ENCODE assay signal across 9 mouse cellular contexts in genomic region chr9:106450661-106451060, GRCm38 (mm10). TPM values are rescaled to one million over a fixed set of nuclear protein-coding genes. Genes with fewer than 3 reads are reported as not detected.
DNase-seq lines count a peak whose midpoint lies in the region; ATAC-seq lines count a peak whose summit lies in the region.
"Had no signal": no experiment of that assay in that cellular context is flagged by ENCODE, and none has a peak within 500 bp of the region (broad histone marks: within the 10 kb centered on the region; RNA-seq: fewer than 3 reads in every experiment).

No protein-coding gene starts in this region.

- no peaks in the 10 kb centered on the region for H3K27me3 ChIP-seq in forebrain, embryonic 14.5 days (replicated peaks; ENCODE audit: control insufficient read depth, insufficient read depth, low read length)
- no peaks in the 10 kb centered on the region for H3K27me3 ChIP-seq in forebrain, embryonic 15.5 days
- peaks cover 7% of the 10 kb centered on the region for H3K27me3 ChIP-seq in heart, embryonic 11.5 days (ENCODE audit: control insufficient read depth, insufficient read depth, low read length)
- H3K27me3 ChIP-seq in limb, embryonic 11.5 days (ENCODE audit: control insufficient read depth, insufficient read depth, low read length): no peaks in the 10 kb centered on the region
- 0 out of 2 replicates have a peak, but pooled peaks cover 3% of the 10 kb centered on the region for H3K27me3 ChIP-seq in hindbrain, embryonic 13.5 days
- H3K27me3 ChIP-seq: CH12.LX had no signal

- no peak overlapping the region for H3K4me2 ChIP-seq in forebrain, embryonic 14.5 days (ENCODE audit: low read length)
- H3K4me2 ChIP-seq in forebrain, embryonic 15.5 days (replicated peaks): no peak overlapping the region
- peak overlapping the region; percentile 14; the same call in 1 of the 2 replicates for H3K4me2 ChIP-seq in heart, embryonic 11.5 days
- 0 out of 2 replicates have a peak overlapping the region, but pooled peaks have one; percentile 20 for H3K4me2 ChIP-seq in limb, embryonic 11.5 days (ENCODE audit: low read depth, severe bottlenecking)
- H3K4me2 ChIP-seq in hindbrain, embryonic 13.5 days: no peak overlapping the region; the same call in 1 of the 2 replicates

- H3K36me3 ChIP-seq in forebrain, embryonic 14.5 days (ENCODE audit: control insufficient read depth, insufficient read depth, low read length): no peaks in the 10 kb centered on the region
- no peaks in the 10 kb centered on the region for H3K36me3 ChIP-seq in forebrain, embryonic 15.5 days
- H3K36me3 ChIP-seq in heart, embryonic 11.5 days (ENCODE audit: control insufficient read depth, insufficient read depth, low read length): no peaks in the 10 kb centered on the region; the same call in 1 of the 2 replicates
- H3K36me3 ChIP-seq in limb, embryonic 11.5 days (ENCODE audit: control insufficient read depth, insufficient read depth, low read length): no peaks in the 10 kb centered on the region; the same call in 1 of the 2 replicates
- no peaks in the 10 kb centered on the region for H3K36me3 ChIP-seq in hindbrain, embryonic 13.5 days

- H3K4me1 ChIP-seq in forebrain, embryonic 14.5 days (ENCODE audit: control insufficient read depth, insufficient read depth, low read length): peaks cover 23% of the 10 kb centered on the region
- peaks cover 58% of the 10 kb centered on the region for H3K4me1 ChIP-seq in forebrain, embryonic 15.5 days
- H3K4me1 ChIP-seq in heart, embryonic 11.5 days (ENCODE audit: control insufficient read depth, insufficient read depth, low read length): peaks cover 50% of the 10 kb centered on the region
- peaks cover 57% of the 10 kb centered on the region for H3K4me1 ChIP-seq in limb, embryonic 11.5 days (ENCODE audit: control insufficient read depth, insufficient read depth, low read length)
- H3K4me1 ChIP-seq in hindbrain, embryonic 13.5 days (replicated peaks): peaks cover 77% of the 10 kb centered on the region

- ATAC-seq in forebrain, embryonic 14.5 days: no peak
- ATAC-seq in forebrain, embryonic 15.5 days (replicated peaks): no peak
- no peak for ATAC-seq in heart, embryonic 11.5 days (replicated peaks; ENCODE audit: insufficient number of reproducible peaks, low FRiP score, low TSS enrichment)
- no peak for ATAC-seq in limb, embryonic 11.5 days (ENCODE audit: insufficient number of reproducible peaks, low FRiP score, low TSS enrichment, low read depth)
- no peak for ATAC-seq in hindbrain, embryonic 13.5 days (ENCODE audit: low FRiP score)

- H3K9ac ChIP-seq in forebrain, embryonic 14.5 days (ENCODE audit: low read length): no peak overlapping the region
- no peak overlapping the region for H3K9ac ChIP-seq in forebrain, embryonic 15.5 days (replicated peaks)
- H3K9ac ChIP-seq in heart, embryonic 11.5 days (ENCODE audit: low read depth, low read length): no peak overlapping the region
- H3K9ac ChIP-seq in limb, embryonic 11.5 days (ENCODE audit: low read length): no peak overlapping the region
- H3K9ac ChIP-seq in hindbrain, embryonic 13.5 days: no peak overlapping the region

- no peaks in the 10 kb centered on the region for H3K9me3 ChIP-seq in forebrain, embryonic 14.5 days (replicated peaks; ENCODE audit: control insufficient read depth, low read length)
- H3K9me3 ChIP-seq in forebrain, embryonic 15.5 days: no peaks in the 10 kb centered on the region
- H3K9me3 ChIP-seq in heart, embryonic 11.5 days (replicated peaks; ENCODE audit: control insufficient read depth, low read length): no peaks in the 10 kb centered on the region
- H3K9me3 ChIP-seq in limb, embryonic 11.5 days (ENCODE audit: control insufficient read depth, low read length): no peaks in the 10 kb centered on the region
- H3K9me3 ChIP-seq in hindbrain, embryonic 13.5 days: no peaks in the 10 kb centered on the region

- H3K27ac ChIP-seq in forebrain, embryonic 14.5 days (ENCODE audit: low read depth, low read length): no peak overlapping the region
- H3K27ac ChIP-seq in forebrain, embryonic 15.5 days (replicated peaks): no peak overlapping the region
- peak overlapping the region; percentile 35; the same call in 1 of the 2 replicates for H3K27ac ChIP-seq in heart, embryonic 11.5 days (ENCODE audit: low read depth, low read length)
- H3K27ac ChIP-seq in limb, embryonic 11.5 days (replicated peaks; ENCODE audit: low read depth, low read length): no peak overlapping the region; the same call in 1 of the 2 replicates
- no peak overlapping the region for H3K27ac ChIP-seq in hindbrain, embryonic 13.5 days

- H3K4me3 ChIP-seq in forebrain, embryonic 14.5 days (ENCODE audit: low read depth, low read length): no peak overlapping the region
- H3K4me3 ChIP-seq in forebrain, embryonic 15.5 days: no peak overlapping the region
- H3K4me3 ChIP-seq in heart, embryonic 11.5 days (ENCODE audit: low read depth, low read length): no peak overlapping the region
- H3K4me3 ChIP-seq in limb, embryonic 11.5 days (ENCODE audit: low read depth, low read length): no peak overlapping the region
- H3K4me3 ChIP-seq in hindbrain, embryonic 13.5 days: no peak overlapping the region

- 25% methylated on average over 9 of the region's 9 CpGs for WGBS in forebrain, embryonic 14.5 days
- WGBS in forebrain, embryonic 15.5 days: 21% methylated on average over 9 of the region's 9 CpGs
- 8% methylated on average over 9 of the region's 9 CpGs for WGBS in heart, embryonic 11.5 days (ENCODE audit: insufficient replicate concordance)
- WGBS in limb, embryonic 11.5 days: 3% methylated on average over 9 of the region's 9 CpGs
- WGBS in hindbrain, embryonic 13.5 days: 34% methylated on average over 9 of the region's 9 CpGs

- peak; percentile 44 for DNase-seq in forebrain, embryonic 14.5 days (ENCODE audit: low spot score)
- DNase-seq in adrenal gland, postnatal 25 days: peak; percentile 77
- DNase-seq in limb, embryonic 11.5 days (ENCODE audit: low spot score): peak; percentile 56
- DNase-seq in ovary, postnatal 14 days (ENCODE audit: low spot score): peak; percentile 57
- DNase-seq in B cell, adult 2 months: no peak

RNA-seq across cellular contexts. Expression of gene Pcbp4, which starts 2.4 kb away (rescaled TPM):
- polyA plus RNA-seq in forebrain, embryonic 14.5 days (2014; fragmentation: Nextera tagmentation; extraction: Ambion mirVana): 199 and 226 TPM in 2 replicates
- 251 and 266 TPM in 2 replicates for polyA plus RNA-seq in forebrain, embryonic 15.5 days (2015; fragmentation: Nextera tagmentation; extraction: Ambion mirVana)
- 26.8 and 29.9 TPM in 2 replicates for total RNA-seq in adrenal gland, postnatal 25 days (2021)
- polyA plus RNA-seq in heart, embryonic 11.5 days (2014; fragmentation: Nextera tagmentation; extraction: Ambion mirVana): 77.0 and 80.4 TPM in 2 replicates
- 162 and 172 TPM in 2 replicates for polyA plus RNA-seq in limb, embryonic 11.5 days (2014; fragmentation: Nextera tagmentation; extraction: Ambion mirVana)
- 248 and 259 TPM in 2 replicates for polyA plus RNA-seq in hindbrain, embryonic 13.5 days (2015; fragmentation: Nextera tagmentation; extraction: Ambion mirVana)

RNA-seq across cellular contexts. Expression of gene Abhd14a, which starts 3.2 kb away (rescaled TPM):
- polyA plus RNA-seq in forebrain, embryonic 14.5 days (2014; fragmentation: Nextera tagmentation; extraction: Ambion mirVana): 51.9 and 60.2 TPM in 2 replicates
- polyA plus RNA-seq in forebrain, embryonic 15.5 days (2015; fragmentation: Nextera tagmentation; extraction: Ambion mirVana): 64.8 and 68.5 TPM in 2 replicates
- total RNA-seq in adrenal gland, postnatal 25 days (2021): 21.7 and 23.1 TPM in 2 replicates
- polyA plus RNA-seq in heart, embryonic 11.5 days (2014; fragmentation: Nextera tagmentation; extraction: Ambion mirVana): 41.2 and 41.9 TPM in 2 replicates
- polyA plus RNA-seq in limb, embryonic 11.5 days (2014; fragmentation: Nextera tagmentation; extraction: Ambion mirVana): 39.6 and 43.2 TPM in 2 replicates
- polyA plus RNA-seq in hindbrain, embryonic 13.5 days (2015; fragmentation: Nextera tagmentation; extraction: Ambion mirVana): 51.7 and 52.7 TPM in 2 replicates

RNA-seq across cellular contexts. Expression of gene Abhd14b, which starts 3.4 kb away (rescaled TPM):
- polyA plus RNA-seq in forebrain, embryonic 14.5 days (2014; fragmentation: Nextera tagmentation; extraction: Ambion mirVana): 5.5 and 5.9 TPM in 2 replicates
- polyA plus RNA-seq in forebrain, embryonic 15.5 days (2015; fragmentation: Nextera tagmentation; extraction: Ambion mirVana): 5.6 and 6.9 TPM in 2 replicates
- total RNA-seq in adrenal gland, postnatal 25 days (2021): 38.0 and 53.8 TPM in 2 replicates
- 4.7 and 5.0 TPM in 2 replicates for polyA plus RNA-seq in heart, embryonic 11.5 days (2014; fragmentation: Nextera tagmentation; extraction: Ambion mirVana)
- 7.9 and 9.3 TPM in 2 replicates for polyA plus RNA-seq in limb, embryonic 11.5 days (2014; fragmentation: Nextera tagmentation; extraction: Ambion mirVana)
- polyA plus RNA-seq in hindbrain, embryonic 13.5 days (2015; fragmentation: Nextera tagmentation; extraction: Ambion mirVana): 6.9 and 7.3 TPM in 2 replicates

RNA-seq across cellular contexts. Expression of gene Acy1, which starts 12.5 kb away (rescaled TPM):
- 29.4 and 36.8 TPM in 2 replicates for polyA plus RNA-seq in forebrain, embryonic 14.5 days (2014; fragmentation: Nextera tagmentation; extraction: Ambion mirVana)
- 33.1 and 36.4 TPM in 2 replicates for polyA plus RNA-seq in forebrain, embryonic 15.5 days (2015; fragmentation: Nextera tagmentation; extraction: Ambion mirVana)
- 17.0 and 20.6 TPM in 2 replicates for total RNA-seq in adrenal gland, postnatal 25 days (2021)
- 23.2 and 27.7 TPM in 2 replicates for polyA plus RNA-seq in heart, embryonic 11.5 days (2014; fragmentation: Nextera tagmentation; extraction: Ambion mirVana)
- 41.9 and 42.6 TPM in 2 replicates for polyA plus RNA-seq in limb, embryonic 11.5 days (2014; fragmentation: Nextera tagmentation; extraction: Ambion mirVana)
- polyA plus RNA-seq in hindbrain, embryonic 13.5 days (2015; fragmentation: Nextera tagmentation; extraction: Ambion mirVana): 25.1 and 28.6 TPM in 2 replicates

RNA-seq across cellular contexts. Expression of gene Gpr62, which starts 15.1 kb away (rescaled TPM):
- polyA plus RNA-seq in forebrain, embryonic 14.5 days (2014; fragmentation: Nextera tagmentation; extraction: Ambion mirVana): 0.56 and 0.89 TPM in 2 replicates
- 0.64 and 0.75 TPM in 2 replicates for polyA plus RNA-seq in forebrain, embryonic 15.5 days (2015; fragmentation: Nextera tagmentation; extraction: Ambion mirVana)
- total RNA-seq in adrenal gland, postnatal 25 days (2021): 0.21 TPM in 1 of 2 replicates, not detected in the other
- 0.25 and 0.46 TPM in 2 replicates for polyA plus RNA-seq in heart, embryonic 11.5 days (2014; fragmentation: Nextera tagmentation; extraction: Ambion mirVana)
- 0.24 and 0.58 TPM in 2 replicates for polyA plus RNA-seq in limb, embryonic 11.5 days (2014; fragmentation: Nextera tagmentation; extraction: Ambion mirVana)
- 0.60 and 0.68 TPM in 2 replicates for polyA plus RNA-seq in hindbrain, embryonic 13.5 days (2015; fragmentation: Nextera tagmentation; extraction: Ambion mirVana)

Comparison
In these comparisons a context has a peak if more than half of its experiments do, and no peak if none do; other contexts are left out.
1. DNase-seq: peak in forebrain, embryonic 14.5 days (single experiment), adrenal gland, postnatal 25 days (single experiment), limb, embryonic 11.5 days (single experiment) and ovary, postnatal 14 days (single experiment); none in B cell, adult 2 months (0 of 2).
2. H3K4me2 ChIP-seq: peak in heart, embryonic 11.5 days (single experiment) and limb, embryonic 11.5 days (single experiment); none in forebrain, embryonic 14.5 days (single experiment), forebrain, embryonic 15.5 days (single experiment) and hindbrain, embryonic 13.5 days (single experiment).